Mouse (Mus musculus) NIH3T3 (cell line): ENCODE measurements around the gene 6330403K07Rik.

Source experiments
- DNase-seq: peaks from one replicate; pipeline ENCODE4 v3.0.0-alpha.2; 2012; ENCODE audit warnings: low read depth

6330403K07Rik gene

GRCm38 (mm10) chr11:70982557-70983228 is 50.6 kb downstream of the 6330403K07Rik start, which contains the start of gene C1qbp:
C1qbp (minus strand) TSS chr11:70983026.
- DNase-seq: peak; percentile 96

GRCm38 (mm10) chr11:70982030-70982429 is 51.3 kb downstream of the 6330403K07Rik start:
- DNase-seq: peak; percentile 9
